Mouse (Mus musculus) heart, postnatal 0 days (tissue): ENCODE measurements around the gene Fcamr.

Experiments used
- CTCF ChIP-seq: IDR thresholded peaks from 2 replicates; pipeline ENCODE4 v1.5.1; 2016; ENCODE audit warnings: antibody characterized with exemption, control low read depth, low read depth
- EP300 ChIP-seq: IDR thresholded peaks from 2 replicates; pipeline ENCODE4 v1.6.1; 2016; ENCODE audit warnings: antibody characterized with exemption, low read depth

DNA sequence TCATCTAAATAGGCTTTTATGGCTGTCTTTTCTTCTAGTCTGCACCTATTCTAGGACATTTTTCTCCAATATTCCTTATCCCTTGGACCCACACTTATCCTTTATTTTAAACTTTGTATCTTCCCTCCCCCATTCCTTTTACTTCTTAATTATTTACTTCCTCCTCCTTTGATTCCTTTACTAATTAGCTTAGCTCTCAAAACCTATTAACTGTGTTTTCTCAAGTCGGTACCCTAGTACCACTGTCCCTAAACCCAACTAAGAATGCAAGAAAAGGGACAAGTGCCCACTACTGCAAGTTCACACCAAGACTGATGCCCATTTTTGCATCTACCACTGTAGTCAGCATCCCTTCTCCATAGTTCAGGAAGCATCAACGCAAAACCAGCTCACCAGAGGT lies 55.0 kb downstream of the Fcamr start:
- no peak for TF ChIP-seq CTCF
- no peak for TF ChIP-seq EP300
